Mouse (Mus musculus) inflammation-experienced regulatory T-cells (primary cell): Measurements from ENCODE around the gene Crtc1. TPM values are rescaled to one million over a fixed set of nuclear protein-coding genes. Genes with fewer than 3 reads are reported as not detected.

ENCODE experiments used
- polyA plus RNA-seq, 2 experiments: library from polyadenylated mRNA; unstranded; fragments of 100-300 nt; shearing (Covaris generic); gene quantifications; one replicate each; pipeline ENCODE4 v1.2.1; 2017

Gene Crtc1
- 10 to 100 TPM; 14.4 to 21.9 TPM for polyA plus RNA-seq

DNA sequence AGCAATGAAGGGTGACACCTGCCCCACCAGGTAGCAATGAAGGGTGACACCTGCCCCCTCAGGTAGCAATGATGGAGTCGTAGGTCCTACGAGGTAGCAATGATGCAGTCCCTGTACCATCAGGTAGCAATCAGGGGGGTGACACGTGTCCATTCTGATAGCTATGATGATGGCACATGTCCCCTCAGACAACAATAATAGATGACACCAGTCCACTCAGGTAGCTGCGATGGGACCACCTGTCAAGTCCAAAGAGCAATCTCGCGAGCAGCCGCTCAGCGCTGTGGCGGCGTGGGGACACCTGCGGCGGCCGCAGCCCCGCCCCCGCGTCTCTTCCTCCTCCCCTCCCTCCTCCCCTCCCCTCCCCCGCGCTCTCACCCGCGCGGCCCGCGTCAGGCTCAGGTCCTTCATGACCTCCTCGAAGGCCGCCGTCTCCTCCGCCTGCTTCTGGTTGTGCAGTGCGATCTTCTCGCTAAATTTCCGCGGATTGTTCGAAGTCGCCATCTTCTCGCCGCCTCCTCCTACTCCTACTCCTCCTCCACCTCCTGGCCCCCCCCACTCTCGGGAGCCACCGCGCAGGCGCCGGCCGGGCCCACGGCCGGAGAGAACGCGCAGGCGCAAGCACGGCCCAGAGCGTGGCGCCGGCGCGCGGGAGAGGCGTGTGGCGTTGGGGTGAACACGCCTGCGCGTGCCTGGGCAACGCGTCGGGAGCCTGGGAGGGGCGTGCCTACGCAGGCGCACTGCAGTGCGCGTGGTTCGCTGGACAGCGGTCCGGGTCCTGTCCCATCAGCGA, at the start of gene Crtc1:
Gene Crtc1, minus strand, starts transcription at position 525 of the 793 bp plus-strand sequence.

DNA sequence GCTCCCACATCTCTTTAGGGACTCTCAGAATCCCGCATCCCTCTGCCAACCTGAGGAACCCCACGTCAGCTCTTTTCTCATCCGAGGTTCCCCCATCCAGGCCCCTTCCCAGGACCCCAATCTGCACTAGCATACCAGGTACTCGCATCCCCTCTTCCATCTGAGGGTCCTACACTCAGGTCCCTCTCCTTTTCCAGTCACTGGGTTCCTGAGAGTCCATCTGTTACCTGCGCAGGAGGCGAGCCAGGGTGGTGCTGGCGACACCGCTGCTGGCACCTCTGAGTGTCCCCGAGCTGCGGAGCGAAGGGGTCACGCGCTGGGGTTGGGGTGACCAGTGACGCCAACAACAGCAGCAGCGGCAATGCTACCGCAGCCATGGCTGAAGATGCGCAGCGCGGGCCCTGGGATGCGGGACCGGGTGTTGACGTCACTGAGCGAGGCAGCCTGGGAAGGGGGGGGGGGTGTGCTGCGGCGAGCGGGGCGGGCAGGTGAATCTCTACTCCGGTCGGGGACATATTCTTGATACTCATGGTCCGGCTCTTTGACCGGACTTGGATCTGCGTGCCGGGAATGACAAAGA, 47.7 kb upstream of the Crtc1 start, which contains the start of gene Tmem59l:
Gene Tmem59l, minus strand, starts transcription at position 418 of the 580 bp plus-strand sequence.

DNA sequence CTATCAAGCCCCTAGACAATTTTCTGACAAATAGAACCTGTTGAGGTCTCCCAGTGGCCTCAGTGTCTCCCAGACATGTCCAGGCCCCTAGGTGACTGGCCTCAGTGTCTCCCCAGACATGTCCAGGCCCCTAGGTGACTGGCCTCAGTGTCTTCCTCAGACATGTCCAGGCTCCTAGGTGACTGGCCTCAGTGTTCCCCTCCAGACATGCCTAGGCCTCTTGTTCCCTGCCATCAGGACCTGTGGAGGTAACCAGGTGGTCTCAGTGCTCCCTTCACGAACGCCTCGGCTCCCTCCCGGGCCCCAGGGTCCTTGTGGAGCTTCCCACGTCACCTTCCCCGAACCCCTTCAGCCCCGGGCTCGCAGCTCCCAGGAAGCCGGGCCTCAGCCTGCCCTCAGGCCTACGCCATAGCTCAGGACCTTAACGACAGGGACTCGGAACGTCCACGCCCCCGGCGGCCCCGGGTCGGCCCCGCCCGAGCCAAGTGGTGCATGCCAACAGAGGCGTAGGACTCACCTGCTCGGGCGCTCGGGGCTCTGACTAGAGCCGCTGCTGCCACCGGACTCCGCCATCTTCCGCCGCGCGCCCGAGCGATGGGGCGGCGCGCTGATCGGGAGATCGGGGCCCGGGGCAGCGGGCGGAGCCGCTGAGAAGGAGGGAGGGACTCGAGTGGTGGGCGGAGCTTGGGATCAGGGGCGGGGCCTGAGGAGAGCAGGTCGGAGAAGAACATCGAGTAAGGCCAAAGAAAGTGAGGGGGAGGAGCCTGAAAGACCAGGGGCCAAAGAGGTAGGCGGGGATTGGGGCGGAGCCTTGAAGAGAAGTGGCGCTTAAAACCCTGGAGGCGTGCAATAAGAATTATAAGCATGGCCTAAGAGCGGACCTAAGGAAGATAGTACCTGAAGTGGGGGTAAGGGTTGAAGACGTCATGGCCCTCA, 37.2 kb upstream of the Crtc1 start, which contains the start of gene Klhl26:
Gene Klhl26, minus strand, starts transcription at position 636 of the 936 bp plus-strand sequence.

DNA sequence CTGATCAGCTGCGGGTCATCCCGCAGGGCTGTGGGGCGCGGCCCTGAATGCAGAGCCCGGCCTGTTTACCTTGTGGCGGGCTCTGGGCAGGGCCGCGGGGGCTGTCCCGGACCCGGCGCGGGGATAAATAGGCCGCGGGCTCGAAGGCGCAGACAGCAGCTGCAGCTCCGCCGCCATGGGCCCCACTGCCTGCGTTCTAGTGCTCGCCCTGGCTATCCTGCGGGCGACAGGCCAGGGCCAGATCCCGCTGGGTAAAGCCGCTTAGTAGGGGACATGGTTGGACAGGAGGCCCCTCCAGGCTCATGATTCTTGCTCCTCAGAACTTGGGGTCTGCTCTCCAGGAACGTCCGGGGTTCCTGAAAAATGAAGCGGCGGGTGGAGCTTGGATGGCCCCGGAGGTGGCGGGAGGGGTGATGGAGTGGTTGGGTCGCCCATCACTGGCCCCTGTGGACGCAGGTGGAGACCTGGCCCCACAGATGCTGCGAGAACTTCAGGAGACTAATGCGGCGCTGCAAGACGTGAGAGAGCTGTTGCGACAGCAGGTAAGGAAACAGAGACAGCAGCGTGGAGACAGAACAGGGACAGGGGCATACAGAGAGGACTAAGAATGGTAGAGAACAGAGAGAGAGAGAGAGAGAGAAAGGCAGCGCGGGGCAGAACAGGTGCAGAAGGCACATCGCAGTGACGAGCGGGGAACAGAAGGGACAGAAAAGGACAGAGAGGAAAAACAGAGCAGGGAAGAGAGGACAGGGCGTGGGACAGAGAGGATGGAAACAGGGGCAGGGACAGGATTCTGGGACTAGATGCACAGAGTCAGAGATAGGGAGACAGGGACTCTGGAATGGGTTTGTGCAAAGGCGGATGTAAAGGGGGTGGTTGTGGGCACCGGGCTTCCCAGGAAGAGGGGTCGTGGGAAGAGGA, 65.7 kb downstream of the Crtc1 start, which contains the start of gene Comp:
Gene Comp, plus strand, starts transcription at position 162 of the 921 bp plus-strand sequence.

DNA sequence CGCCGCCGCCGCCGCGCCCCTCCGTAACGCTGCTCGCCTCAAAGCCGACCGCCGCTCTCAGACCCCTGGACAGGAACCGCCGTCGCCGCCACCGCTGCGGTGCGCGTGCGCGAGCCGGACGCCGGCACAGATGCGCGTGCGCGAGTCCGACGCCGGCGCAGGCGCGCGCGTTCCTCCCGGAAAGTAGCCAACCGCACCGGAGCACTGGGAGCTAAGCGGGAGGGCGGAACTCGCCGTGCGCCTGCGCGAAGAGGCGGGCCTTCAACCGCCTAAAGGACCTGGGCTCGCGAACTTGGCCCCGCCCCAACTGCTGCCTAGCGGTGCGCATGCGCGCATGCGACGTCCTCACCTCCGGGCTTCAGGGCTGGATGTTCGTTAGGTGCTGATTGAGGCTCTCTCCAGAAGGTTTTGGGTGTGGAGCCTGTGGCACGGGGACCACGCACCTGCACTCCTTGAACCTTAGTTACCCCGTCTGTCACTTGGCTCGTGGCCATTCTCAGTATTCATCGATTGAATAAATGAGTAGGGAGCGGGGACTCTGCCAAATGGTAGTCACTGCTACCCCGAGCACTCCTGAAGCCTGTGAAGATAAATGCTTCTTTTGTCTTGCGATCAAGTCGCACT, 86.1 kb downstream of the Crtc1 start, which contains the start of gene Upf1:
Gene Upf1, minus strand, starts transcription at position 85 of the 624 bp plus-strand sequence.

Other genes with a start within 250 kb of the Crtc1 start
- 10 to 100 TPM; 11.3 to 13.4 TPM for gene Slc25a42, start 227.3 kb downstream of the Crtc1 start, polyA plus RNA-seq
- 10 to 100 TPM; 34.2 to 37.0 TPM for gene Sugp2, start 205.4 kb downstream of the Crtc1 start, polyA plus RNA-seq
- 10 to 100 TPM in 1 of 2 experiments, 1 to 10 TPM in 1; 8.5 to 10.7 TPM for gene Armc6, start 205.1 kb downstream of the Crtc1 start, polyA plus RNA-seq
- gene Homer3, start 156.8 kb downstream of the Crtc1 start, polyA plus RNA-seq = 1 to 10 TPM; 1.6 to 8.4 TPM
- gene Ddx49, start 137.1 kb downstream of the Crtc1 start, polyA plus RNA-seq = 10 to 100 TPM; 51.5 to 62.1 TPM
- 100 to 1,000 TPM; 335 to 351 TPM for gene Cope, start 137.1 kb downstream of the Crtc1 start, polyA plus RNA-seq
- gene Cers1, start 123.8 kb downstream of the Crtc1 start, polyA plus RNA-seq = under 1 TPM; 0.11 to 0.55 TPM
- under 1 TPM; 0.51 to 0.95 TPM for gene Gdf1, start 109.8 kb downstream of the Crtc1 start, polyA plus RNA-seq
- 10 to 100 TPM; 78.8 to 89.3 TPM for gene Upf1, start 86.3 kb downstream of the Crtc1 start, polyA plus RNA-seq
- gene Comp, start 66.0 kb downstream of the Crtc1 start, polyA plus RNA-seq = 1 to 10 TPM; 2.0 to 2.9 TPM
- gene Klhl26, start 37.4 kb upstream of the Crtc1 start, polyA plus RNA-seq = 10 to 100 TPM; 18.0 TPM
- not detected for gene Tmem59l, start 47.8 kb upstream of the Crtc1 start, polyA plus RNA-seq
- under 1 TPM; 0.42 to 0.76 TPM for gene Crlf1, start 53.6 kb upstream of the Crtc1 start, polyA plus RNA-seq
- gene Rex1bd, start 67.2 kb upstream of the Crtc1 start, polyA plus RNA-seq = 100 to 1,000 TPM; 103 to 115 TPM
- 100 to 1,000 TPM; 859 to 975 TPM for gene Uba52, start 71.2 kb upstream of the Crtc1 start, polyA plus RNA-seq
- gene Fkbp8, start 88.1 kb upstream of the Crtc1 start, polyA plus RNA-seq = 100 to 1,000 TPM; 362 to 377 TPM
- gene Kxd1, start 88.4 kb upstream of the Crtc1 start, polyA plus RNA-seq = 10 to 100 TPM; 75.4 to 87.4 TPM
- 10 to 100 TPM; 25.3 to 30.2 TPM for gene Ell, start 99.9 kb upstream of the Crtc1 start, polyA plus RNA-seq
- 100 to 1,000 TPM in 1 of 2 experiments, 10 to 100 TPM in 1; 83.1 to 103 TPM for gene Isyna1, start 154.8 kb upstream of the Crtc1 start, polyA plus RNA-seq
- gene Ssbp4, start 169.3 kb upstream of the Crtc1 start, polyA plus RNA-seq = 100 to 1,000 TPM; 132 to 196 TPM
- gene Lrrc25, start 176.6 kb upstream of the Crtc1 start, polyA plus RNA-seq = under 1 TPM; 0.22 to 0.49 TPM
- gene Gdf15, start 192.9 kb upstream of the Crtc1 start, polyA plus RNA-seq = under 1 TPM in 1 of 2 experiments, not detected in 1; 0.54 TPM
- gene Pgpep1, start 220.8 kb upstream of the Crtc1 start, polyA plus RNA-seq = 1 to 10 TPM; 1.5 to 4.3 TPM
- 100 to 1,000 TPM; 304 to 322 TPM for gene Lsm4, start 233.7 kb upstream of the Crtc1 start, polyA plus RNA-seq